Mouse (Mus musculus): ENCODE results near the gene Mmp14.

DNA sequence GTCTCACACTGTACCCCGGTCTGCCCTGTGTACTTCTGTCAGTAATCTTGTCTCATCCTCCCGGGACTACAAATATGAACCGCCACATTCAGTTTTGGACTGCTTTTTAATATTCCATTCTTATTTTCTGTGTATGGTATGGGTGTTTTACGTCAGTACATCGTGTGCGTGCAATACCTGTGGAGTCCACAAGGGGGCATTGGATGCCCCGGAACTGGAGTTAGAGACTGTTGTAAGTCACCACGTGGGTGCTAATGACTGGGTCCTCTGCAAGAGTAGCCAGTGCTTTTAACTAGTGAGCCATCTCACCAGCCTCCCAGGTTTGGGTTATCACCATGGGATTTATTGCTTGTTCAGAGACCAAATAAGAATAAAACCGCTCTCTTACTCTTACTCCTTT, 51.1 kb downstream of the Mmp14 start:
- TF ChIP-seq JUND (IDR thresholded peaks at IDR 0.05; ENCODE audit: low read depth, low read length), result no peak
- TF ChIP-seq EP300 (IDR thresholded peaks at IDR 0.05; ENCODE audit: low read depth in 1 of 2, low read length in 2 of 2), result peak in 1 of 2 experiments; percentile 23; a peak in 1 of 4 replicates
